Mouse (Mus musculus): ENCODE measurements at regions not wholly inside any gene's neighbourhood (a gene's known extent, or its start where the extent isn't known, plus 50 kb on each side); places are given as distances from the start of the nearest gene placed in this dataset.

DNA sequence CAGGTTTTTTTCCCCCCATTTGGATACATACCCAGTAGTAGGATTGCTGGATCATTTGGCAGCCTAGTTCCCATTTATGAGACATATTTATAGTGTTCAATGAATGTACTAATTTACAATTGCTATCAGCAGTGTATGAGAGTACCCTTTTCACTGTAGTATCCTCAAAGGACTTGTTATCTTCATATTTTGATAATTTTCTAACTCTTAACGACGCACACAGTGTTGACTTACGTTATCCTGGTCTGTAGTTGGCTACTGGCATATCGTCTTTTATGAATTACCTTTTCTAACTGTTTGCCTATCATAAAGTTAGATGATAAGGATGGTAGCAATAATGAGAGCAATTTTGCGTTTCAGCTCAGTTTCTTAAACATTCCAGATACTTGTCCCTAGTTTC is 186.8 kb downstream of the Foxo1 start:
- no peak for TF ChIP-seq GATA1 (IDR thresholded peaks at IDR 0.05; ENCODE audit: borderline replicate concordance, low read length)
- no peak for TF ChIP-seq FLI1 (IDR thresholded peaks at IDR 0.05; ENCODE audit: low read length)

All from megakaryocyte, embryonic 14.5 days (primary cell).